Mouse (Mus musculus) liver, embryonic 12.5 days (tissue): ENCODE results near the gene Hrh2. TPM values are rescaled to one million over a fixed set of nuclear protein-coding genes. Genes with fewer than 3 reads are reported as not detected.

Source experiments
- ATAC-seq: fragments of 200-750 bp; cut with Nextera tagmentation; 2 replicates; pipeline ENCODE4 v1.8.0; 2017; ENCODE audit warnings: moderate number of reproducible peaks, mild to moderate bottlenecking, moderate library complexity
- H3K27ac ChIP-seq: fragments of 300-500 bp; sonication (generic); 2 replicates; pipeline ENCODE4 v1.5.1; 2016; ENCODE audit warnings: mild to moderate bottlenecking
- H3K27me3 ChIP-seq: fragments of 300-500 bp; sonication (generic); replicated peaks from 2 replicates; pipeline ENCODE4 v1.6.1; 2016; ENCODE audit warnings: mild to moderate bottlenecking, moderate library complexity
- H3K36me3 ChIP-seq: fragments of 300-500 bp; sonication (generic); 2 replicates; pipeline ENCODE4 v1.6.1; 2016; ENCODE audit warnings: mild to moderate bottlenecking, moderate library complexity
- H3K4me1 ChIP-seq: fragments of 300-500 bp; sonication (generic); 2 replicates; pipeline ENCODE4 v1.6.1; 2016
- H3K4me2 ChIP-seq: fragments of 300-500 bp; sonication (generic); 2 replicates; pipeline ENCODE4 v1.6.1; 2016; ENCODE audit warnings: mild to moderate bottlenecking, moderate library complexity
- H3K4me3 ChIP-seq: fragments of 300-500 bp; sonication (generic); 2 replicates; pipeline ENCODE4 v1.5.1; 2016; ENCODE audit warnings: mild to moderate bottlenecking, moderate library complexity
- H3K9ac ChIP-seq: fragments of 300-500 bp; sonication (generic); 2 replicates; pipeline ENCODE4 v1.6.1; 2016; ENCODE audit warnings: mild to moderate bottlenecking, moderate library complexity
- H3K9me3 ChIP-seq: fragments of 300-500 bp; sonication (generic); replicated peaks from 2 replicates; pipeline ENCODE4 v1.6.1; 2016; ENCODE audit warnings: mild to moderate bottlenecking, moderate library complexity
- WGBS: fragments of 180-500 bp; shearing (Covaris S2); methylation state at CpG from one replicate; pipeline ENCODE4 v1.1.7; 2016; ENCODE audit not compliant: insufficient replicate concordance; 5-methylcytosine and 5-hydroxymethylcytosine counted together
- polyA plus RNA-seq: library from polyadenylated mRNA; unstranded; fragments of >200 nt; fragmentation: Nextera tagmentation; extraction: Ambion mirVana; gene quantifications from 2 replicates; pipeline ENCODE4 v1.2.1, GENCODE M21; 2016

Gene Hrh2
- polyA plus RNA-seq, 1 experiment from 2014 or later, result 0.08 TPM

- Histone ChIP-seq H3K9ac (no peak overlapping the region), H3K4me2 (no peak overlapping the region)
- ATAC-seq, result no peak
Observed at GRCm38 (mm10) chr13:54227916-54228483, 36.1 kb downstream of the Hrh2 start.

GRCm38 (mm10) chr13:54230081-54230480 is 38.2 kb downstream of the Hrh2 start:
- no peak for ATAC-seq
- Histone ChIP-seq H3K27me3 (no peaks in the 10 kb centered on the region; the same call in 1 of the 2 replicates), H3K9me3 (no peaks in the 10 kb centered on the region), H3K36me3 (no peaks in the 10 kb centered on the region), H3K4me2 (no peak overlapping the region), H3K27ac (no peak overlapping the region), H3K4me1 (no peaks in the 10 kb centered on the region), H3K9ac (no peak overlapping the region), H3K4me3 (no peak overlapping the region)
- WGBS, result 72% methylated on average over 6 of the region's 6 CpGs

More at GRCm38 (mm10) chr13:54227916-54228483, 36.1 kb downstream of the Hrh2 start:
- Histone ChIP-seq H3K4me1 (no peaks in the 10 kb centered on the region), H3K27me3 (no peaks in the 10 kb centered on the region; the same call in 1 of the 2 replicates), H3K36me3 (no peaks in the 10 kb centered on the region), H3K27ac (no peak overlapping the region), H3K9me3 (no peaks in the 10 kb centered on the region), H3K4me3 (no peak overlapping the region)
- 22% methylated on average over 13 of the region's 13 CpGs for WGBS

GRCm38 (mm10) chr13:54231868-54232267 is 39.9 kb downstream of the Hrh2 start:
- Histone ChIP-seq H3K27ac (no peak overlapping the region), H3K4me1 (no peaks in the 10 kb centered on the region), H3K9ac (no peak overlapping the region), H3K36me3 (no peaks in the 10 kb centered on the region), H3K4me3 (no peak overlapping the region), H3K27me3 (no peaks in the 10 kb centered on the region; the same call in 1 of the 2 replicates), H3K4me2 (no peak overlapping the region), H3K9me3 (no peaks in the 10 kb centered on the region)
- no peak for ATAC-seq
- 63% methylated on average over 10 of the region's 10 CpGs for WGBS

- Histone ChIP-seq H3K4me1 (no peaks in the 10 kb centered on the region), H3K4me3 (no peak overlapping the region), H3K9me3 (no peaks in the 10 kb centered on the region), H3K9ac (no peak overlapping the region), H3K27me3 (peaks cover 9% of the 10 kb centered on the region; the same call in 1 of the 2 replicates), H3K4me2 (no peak overlapping the region), H3K27ac (no peak overlapping the region), H3K36me3 (no peaks in the 10 kb centered on the region)
- ATAC-seq, result no peak
- WGBS, result 52% methylated on average over 6 of the region's 6 CpGs
Observed at GRCm38 (mm10) chr13:54237512-54237911, 45.6 kb downstream of the Hrh2 start.

- Histone ChIP-seq H3K4me1 (no peaks in the 10 kb centered on the region), H3K9me3 (no peaks in the 10 kb centered on the region), H3K27me3 (peaks cover 9% of the 10 kb centered on the region; the same call in 1 of the 2 replicates), H3K4me2 (no peak overlapping the region), H3K9ac (no peak overlapping the region), H3K4me3 (no peak overlapping the region), H3K36me3 (no peaks in the 10 kb centered on the region), H3K27ac (no peak overlapping the region)
- ATAC-seq, result no peak
- WGBS, result 38% methylated on average over 14 of the region's 14 CpGs
Observed at GRCm38 (mm10) chr13:54238585-54239323, 46.8 kb downstream of the Hrh2 start.

GRCm38 (mm10) chr13:54242380-54242779 is 50.5 kb downstream of the Hrh2 start:
- ATAC-seq, result no peak
- no peaks in the 10 kb centered on the region for H3K4me1 ChIP-seq
- H3K4me3 ChIP-seq, result no peak overlapping the region
- 44% methylated on average over 5 of the region's 5 CpGs for WGBS
- no peaks in the 10 kb centered on the region for H3K36me3 ChIP-seq
- H3K9ac ChIP-seq, result no peak overlapping the region
- no peaks in the 10 kb centered on the region for H3K9me3 ChIP-seq
- peaks cover 9% of the 10 kb centered on the region; the same call in 1 of the 2 replicates for H3K27me3 ChIP-seq
- no peak overlapping the region for H3K27ac ChIP-seq
- H3K4me2 ChIP-seq, result no peak overlapping the region

- Histone ChIP-seq H3K9me3 (no peaks in the 10 kb centered on the region), H3K4me1 (no peaks in the 10 kb centered on the region), H3K4me2 (no peak overlapping the region), H3K27me3 (no peaks in the 10 kb centered on the region; the same call in 1 of the 2 replicates), H3K4me3 (no peak overlapping the region), H3K36me3 (no peaks in the 10 kb centered on the region), H3K27ac (no peak overlapping the region), H3K9ac (no peak overlapping the region)
- WGBS, result 49% methylated on average over 5 of the region's 5 CpGs
- no peak for ATAC-seq
Observed at GRCm38 (mm10) chr13:54245204-54245603, 53.3 kb downstream of the Hrh2 start.

GRCm38 (mm10) chr13:54247545-54247944 is 55.6 kb downstream of the Hrh2 start:
- H3K4me3 ChIP-seq, result no peak overlapping the region
- WGBS, result 18% methylated on average over 4 of the region's 4 CpGs
- H3K36me3 ChIP-seq, result no peaks in the 10 kb centered on the region
- no peak overlapping the region for H3K4me2 ChIP-seq
- H3K9ac ChIP-seq, result no peak overlapping the region
- no peaks in the 10 kb centered on the region for H3K9me3 ChIP-seq
- H3K27me3 ChIP-seq, result no peaks in the 10 kb centered on the region
- H3K4me1 ChIP-seq, result no peaks in the 10 kb centered on the region
- H3K27ac ChIP-seq, result no peak overlapping the region
- no peak for ATAC-seq

GRCm38 (mm10) chr13:54248436-54248995 is 56.6 kb downstream of the Hrh2 start:
- Histone ChIP-seq H3K4me1 (no peaks in the 10 kb centered on the region), H3K4me3 (no peak overlapping the region), H3K4me2 (no peak overlapping the region), H3K36me3 (no peaks in the 10 kb centered on the region), H3K9me3 (no peaks in the 10 kb centered on the region), H3K27ac (no peak overlapping the region), H3K27me3 (no peaks in the 10 kb centered on the region), H3K9ac (no peak overlapping the region)
- no peak for ATAC-seq
- WGBS, result 61% methylated on average over 13 of the region's 13 CpGs

- Histone ChIP-seq H3K27me3 (no peaks in the 10 kb centered on the region), H3K4me3 (no peak overlapping the region), H3K36me3 (no peaks in the 10 kb centered on the region), H3K9me3 (no peaks in the 10 kb centered on the region), H3K4me1 (no peaks in the 10 kb centered on the region), H3K9ac (no peak overlapping the region), H3K27ac (no peak overlapping the region), H3K4me2 (no peak overlapping the region)
- 48% methylated on average over 4 of the region's 4 CpGs for WGBS
- no peak for ATAC-seq
Observed at GRCm38 (mm10) chr13:54249007-54249406, 57.1 kb downstream of the Hrh2 start.

- 55% methylated on average over 8 of the region's 8 CpGs for WGBS
- Histone ChIP-seq H3K36me3 (no peaks in the 10 kb centered on the region), H3K9ac (no peak overlapping the region), H3K27me3 (no peaks in the 10 kb centered on the region), H3K9me3 (no peaks in the 10 kb centered on the region), H3K4me3 (no peak overlapping the region), H3K4me2 (no peak overlapping the region), H3K27ac (no peak overlapping the region), H3K4me1 (no peaks in the 10 kb centered on the region)
- ATAC-seq, result no peak
Observed at GRCm38 (mm10) chr13:54250346-54250745, 58.4 kb downstream of the Hrh2 start.

GRCm38 (mm10) chr13:54251541-54252225 is 59.8 kb downstream of the Hrh2 start:
- Histone ChIP-seq H3K4me2 (no peak overlapping the region), H3K27me3 (no peaks in the 10 kb centered on the region), H3K4me1 (no peaks in the 10 kb centered on the region), H3K36me3 (no peaks in the 10 kb centered on the region), H3K27ac (no peak overlapping the region), H3K9ac (no peak overlapping the region), H3K4me3 (no peak overlapping the region), H3K9me3 (no peaks in the 10 kb centered on the region)
- WGBS, result 67% methylated on average over 11 of the region's 11 CpGs
- ATAC-seq, result no peak
